Mouse (Mus musculus): ENCODE data around the gene Chn1. TPM values are rescaled to one million over a fixed set of nuclear protein-coding genes. Genes with fewer than 3 reads are reported as not detected.

Gene Chn1
- polyA plus RNA-seq, 1 experiment from 2014 or later = 38.7 TPM

Other genes starting within 250 kb of the Chn1 start
- gene Wipf1, start 245.6 kb downstream of the Chn1 start, polyA plus RNA-seq (2016; fragmentation: Nextera tagmentation; extraction: Ambion mirVana) = 13.3 and 14.2 TPM in 2 replicates
- 2.3 and 3.9 TPM in 2 replicates for gene Chrna1, start 195.0 kb downstream of the Chn1 start, polyA plus RNA-seq (2016; fragmentation: Nextera tagmentation; extraction: Ambion mirVana)
- 71.8 and 85.3 TPM in 2 replicates for gene Atf2, start 117.3 kb upstream of the Chn1 start, polyA plus RNA-seq (2016; fragmentation: Nextera tagmentation; extraction: Ambion mirVana)
- gene Atp5g3, start 136.0 kb upstream of the Chn1 start, polyA plus RNA-seq (2016; fragmentation: Nextera tagmentation; extraction: Ambion mirVana) = 886 and 910 TPM in 2 replicates

Measured in limb, embryonic 10.5 days (tissue).